Mouse (Mus musculus): ENCODE data around the gene 2210408I21Rik. TPM values are rescaled to one million over a fixed set of nuclear protein-coding genes. Genes with fewer than 3 reads are reported as not detected.

The 2210408I21Rik gene
- total and polyA plus RNA-seq, 2 experiments from 2014 or later = 0.53 to 5.7 TPM

- ATAC-seq (ENCODE audit: insufficient read depth, low read depth) = no peak
Measured at GRCm38 (mm10) chr13:77208764-77209418, 73.6 kb downstream of the 2210408I21Rik start.

GRCm38 (mm10) chr13:77213196-77213595 lies 77.9 kb downstream of the 2210408I21Rik start:
- H3K27me3 ChIP-seq (ENCODE audit: control insufficient read depth, insufficient read depth, low read length) = no peaks in the 10 kb centered on the region
- TF ChIP-seq CTCF (IDR thresholded peaks at IDR 0.05; ENCODE audit: low read depth) (no peak), EP300 (IDR thresholded peaks at IDR 0.05; ENCODE audit: low read depth) (no peak)
- ATAC-seq (ENCODE audit: insufficient read depth, low read depth) (no peak), DNase-seq (ENCODE audit: low spot score) (no peak)
- H3K4me2 ChIP-seq (ENCODE audit: low read depth, low read length) = no peak overlapping the region
- H3K4me3 ChIP-seq (ENCODE audit: low read depth, low read length) = no peak overlapping the region
- H3K36me3 ChIP-seq (replicated peaks; ENCODE audit: control insufficient read depth, insufficient read depth, low read length) = no peaks in the 10 kb centered on the region
- no peaks in the 10 kb centered on the region for H3K4me1 ChIP-seq (ENCODE audit: control insufficient read depth, insufficient read depth)
- no peak overlapping the region for H3K9ac ChIP-seq (replicated peaks; ENCODE audit: low read depth, low read length)
- no peaks in the 10 kb centered on the region for H3K9me3 ChIP-seq (replicated peaks; ENCODE audit: control insufficient read depth, low read length)
- H3K27ac ChIP-seq (ENCODE audit: low read depth) = no peak overlapping the region

More at GRCm38 (mm10) chr13:77208764-77209418, 73.6 kb downstream of the 2210408I21Rik start:
- Histone ChIP-seq H3K4me2 (ENCODE audit: low read depth, low read length) (no peak overlapping the region), H3K27ac (ENCODE audit: low read depth) (no peak overlapping the region), H3K9ac (replicated peaks; ENCODE audit: low read depth, low read length) (no peak overlapping the region), H3K27me3 (ENCODE audit: control insufficient read depth, insufficient read depth, low read length) (no peaks in the 10 kb centered on the region), H3K4me3 (ENCODE audit: low read depth, low read length) (no peak overlapping the region), H3K36me3 (replicated peaks; ENCODE audit: control insufficient read depth, insufficient read depth, low read length) (no peaks in the 10 kb centered on the region), H3K4me1 (ENCODE audit: control insufficient read depth, insufficient read depth) (no peaks in the 10 kb centered on the region), H3K9me3 (replicated peaks; ENCODE audit: control insufficient read depth, low read length) (no peaks in the 10 kb centered on the region)
- TF ChIP-seq EP300 (IDR thresholded peaks at IDR 0.05; ENCODE audit: low read depth) (no peak), CTCF (IDR thresholded peaks at IDR 0.05; ENCODE audit: low read depth) (no peak)
- WGBS = 75% methylated on average over 7 of the region's 7 CpGs
- no peak for DNase-seq (ENCODE audit: low spot score)

- Histone ChIP-seq H3K4me3 (ENCODE audit: low read depth, low read length) (no peak overlapping the region), H3K9ac (replicated peaks; ENCODE audit: low read depth, low read length) (no peak overlapping the region), H3K9me3 (replicated peaks; ENCODE audit: control insufficient read depth, low read length) (no peaks in the 10 kb centered on the region), H3K27me3 (ENCODE audit: control insufficient read depth, insufficient read depth, low read length) (no peaks in the 10 kb centered on the region), H3K4me1 (ENCODE audit: control insufficient read depth, insufficient read depth) (no peaks in the 10 kb centered on the region), H3K36me3 (replicated peaks; ENCODE audit: control insufficient read depth, insufficient read depth, low read length) (no peaks in the 10 kb centered on the region), H3K4me2 (ENCODE audit: low read depth, low read length) (no peak overlapping the region), H3K27ac (ENCODE audit: low read depth) (no peak overlapping the region)
- TF ChIP-seq EP300 (IDR thresholded peaks at IDR 0.05; ENCODE audit: low read depth) (no peak), CTCF (IDR thresholded peaks at IDR 0.05; ENCODE audit: low read depth) (peak; percentile 36; the same call in 1 of the 2 replicates)
- 60% methylated on average over 2 of the region's 2 CpGs for WGBS
- ATAC-seq (ENCODE audit: insufficient read depth, low read depth) = no peak
- DNase-seq (ENCODE audit: low spot score) = no peak
Measured at GRCm38 (mm10) chr13:77215460-77215859, 80.1 kb downstream of the 2210408I21Rik start.

GRCm38 (mm10) chr13:77217672-77218280 lies 82.4 kb downstream of the 2210408I21Rik start:
- TF ChIP-seq EP300 (IDR thresholded peaks at IDR 0.05; ENCODE audit: low read depth) (no peak), CTCF (IDR thresholded peaks at IDR 0.05; ENCODE audit: low read depth) (no peak)
- WGBS = 64% methylated on average over 4 of the region's 4 CpGs
- ATAC-seq (ENCODE audit: insufficient read depth, low read depth) = no peak

GRCm38 (mm10) chr13:77221072-77221471 lies 85.7 kb downstream of the 2210408I21Rik start:
- 63% methylated on average over 2 of the region's 2 CpGs for WGBS
- Histone ChIP-seq H3K4me3 (ENCODE audit: low read depth, low read length) (no peak overlapping the region), H3K9ac (replicated peaks; ENCODE audit: low read depth, low read length) (no peak overlapping the region), H3K9me3 (replicated peaks; ENCODE audit: control insufficient read depth, low read length) (no peaks in the 10 kb centered on the region), H3K27ac (ENCODE audit: low read depth) (no peak overlapping the region), H3K27me3 (ENCODE audit: control insufficient read depth, insufficient read depth, low read length) (no peaks in the 10 kb centered on the region), H3K4me1 (ENCODE audit: control insufficient read depth, insufficient read depth) (no peaks in the 10 kb centered on the region), H3K36me3 (replicated peaks; ENCODE audit: control insufficient read depth, insufficient read depth, low read length) (no peaks in the 10 kb centered on the region), H3K4me2 (ENCODE audit: low read depth, low read length) (no peak overlapping the region)
- DNase-seq (ENCODE audit: low spot score) (no peak), ATAC-seq (ENCODE audit: insufficient read depth, low read depth) (no peak)
- no peak for TF ChIP-seq CTCF (IDR thresholded peaks at IDR 0.05; ENCODE audit: low read depth)

More at GRCm38 (mm10) chr13:77217672-77218280, 82.4 kb downstream of the 2210408I21Rik start:
- H3K27ac ChIP-seq (ENCODE audit: low read depth) = no peak overlapping the region
- H3K4me2 ChIP-seq (ENCODE audit: low read depth, low read length) = no peak overlapping the region
- H3K4me1 ChIP-seq (ENCODE audit: control insufficient read depth, insufficient read depth) = no peaks in the 10 kb centered on the region
- H3K9ac ChIP-seq (replicated peaks; ENCODE audit: low read depth, low read length) = no peak overlapping the region
- H3K36me3 ChIP-seq (replicated peaks; ENCODE audit: control insufficient read depth, insufficient read depth, low read length) = no peaks in the 10 kb centered on the region
- H3K9me3 ChIP-seq (replicated peaks; ENCODE audit: control insufficient read depth, low read length) = no peaks in the 10 kb centered on the region
- no peak overlapping the region for H3K4me3 ChIP-seq (ENCODE audit: low read depth, low read length)
- no peaks in the 10 kb centered on the region for H3K27me3 ChIP-seq (ENCODE audit: control insufficient read depth, insufficient read depth, low read length)
- DNase-seq (ENCODE audit: low spot score) = no peak
